Mouse (Mus musculus) heart, embryonic 12.5 days (tissue): ENCODE data around the gene Atp6v0a1. TPM values are rescaled to one million over a fixed set of nuclear protein-coding genes. Genes with fewer than 3 reads are reported as not detected.

ENCODE experiments used
- ATAC-seq: fragments of 200-750 bp; cut with Nextera tagmentation; 2 replicates; pipeline ENCODE4 v1.8.0; 2017; ENCODE audit warnings: moderate TSS enrichment, moderate library complexity; ENCODE audit not compliant: insufficient number of reproducible peaks, low FRiP score
- H3K27ac ChIP-seq: fragments of 300-500 bp; sonication (generic); 2 replicates; pipeline ENCODE4 v1.5.1; 2016; ENCODE audit warnings: mild to moderate bottlenecking, moderate library complexity; ENCODE audit not compliant: poor library complexity, severe bottlenecking
- H3K27me3 ChIP-seq: fragments of 300-500 bp; sonication (generic); replicated peaks from 2 replicates; pipeline ENCODE4 v1.6.1; 2016; ENCODE audit warnings: mild to moderate bottlenecking, moderate library complexity
- H3K36me3 ChIP-seq: fragments of 300-500 bp; sonication (generic); 2 replicates; pipeline ENCODE4 v1.6.1; 2016; ENCODE audit warnings: mild to moderate bottlenecking, moderate library complexity
- H3K4me1 ChIP-seq: fragments of 300-500 bp; sonication (generic); replicated peaks from 2 replicates; pipeline ENCODE4 v1.6.1; 2016; ENCODE audit warnings: mild to moderate bottlenecking
- H3K4me2 ChIP-seq: fragments of 300-500 bp; sonication (generic); 2 replicates; pipeline ENCODE4 v1.6.1; 2016; ENCODE audit warnings: mild to moderate bottlenecking, moderate library complexity
- H3K4me3 ChIP-seq: fragments of 300-500 bp; sonication (generic); 2 replicates; pipeline ENCODE4 v1.5.1; 2016; ENCODE audit warnings: mild to moderate bottlenecking
- H3K9ac ChIP-seq: fragments of 300-500 bp; sonication (generic); 2 replicates; pipeline ENCODE4 v1.6.1; 2016; ENCODE audit warnings: mild to moderate bottlenecking, moderate library complexity
- H3K9me3 ChIP-seq: fragments of 300-500 bp; sonication (generic); replicated peaks from 2 replicates; pipeline ENCODE4 v1.6.1; 2016; ENCODE audit warnings: mild to moderate bottlenecking, moderate library complexity
- WGBS: fragments of 180-500 bp; shearing (Covaris S2); methylation state at CpG from one replicate; pipeline ENCODE4 v1.1.7; 2016; 5-methylcytosine and 5-hydroxymethylcytosine counted together
- polyA plus RNA-seq: library from polyadenylated mRNA; unstranded; fragments of >200 nt; fragmentation: Nextera tagmentation; extraction: Ambion mirVana; gene quantifications from 2 replicates; pipeline ENCODE4 v1.2.1, GENCODE M21; 2016

Atp6v0a1 gene
- polyA plus RNA-seq, 1 experiment from 2014 or later, result 70.0 TPM

DNA sequence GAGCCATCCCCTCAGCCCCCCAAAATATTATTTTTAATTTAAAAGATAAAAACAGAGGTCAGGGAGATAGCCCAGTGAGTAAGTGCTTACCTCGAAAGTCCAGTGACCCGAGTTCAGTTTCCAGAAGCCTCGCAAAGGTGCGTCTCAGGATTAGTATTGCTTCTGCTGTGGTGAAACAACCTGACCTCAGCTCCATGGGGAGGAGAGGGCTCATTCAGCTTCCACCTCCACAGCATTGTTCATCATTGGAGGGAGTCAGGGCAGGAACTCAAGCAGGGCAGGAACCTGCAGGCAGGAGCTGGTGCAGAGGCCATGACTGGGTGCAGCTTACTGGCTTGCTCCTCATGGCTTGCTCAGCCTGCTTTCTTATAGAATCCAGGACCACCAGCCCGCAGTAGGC is 51.8 kb downstream of the Atp6v0a1 start:
- no peak for ATAC-seq
- Histone ChIP-seq H3K27ac (peak overlapping the region; percentile 99), H3K4me2 (no peak overlapping the region), H3K27me3 (no peaks in the 10 kb centered on the region), H3K36me3 (peaks cover 18% of the 10 kb centered on the region), H3K9me3 (no peaks in the 10 kb centered on the region), H3K9ac (peak overlapping the region; percentile 60; the same call in 1 of the 2 replicates), H3K4me1 (peaks cover 93% of the 10 kb centered on the region), H3K4me3 (no peak overlapping the region)
- 72% methylated on average over 5 of the region's 5 CpGs for WGBS

DNA sequence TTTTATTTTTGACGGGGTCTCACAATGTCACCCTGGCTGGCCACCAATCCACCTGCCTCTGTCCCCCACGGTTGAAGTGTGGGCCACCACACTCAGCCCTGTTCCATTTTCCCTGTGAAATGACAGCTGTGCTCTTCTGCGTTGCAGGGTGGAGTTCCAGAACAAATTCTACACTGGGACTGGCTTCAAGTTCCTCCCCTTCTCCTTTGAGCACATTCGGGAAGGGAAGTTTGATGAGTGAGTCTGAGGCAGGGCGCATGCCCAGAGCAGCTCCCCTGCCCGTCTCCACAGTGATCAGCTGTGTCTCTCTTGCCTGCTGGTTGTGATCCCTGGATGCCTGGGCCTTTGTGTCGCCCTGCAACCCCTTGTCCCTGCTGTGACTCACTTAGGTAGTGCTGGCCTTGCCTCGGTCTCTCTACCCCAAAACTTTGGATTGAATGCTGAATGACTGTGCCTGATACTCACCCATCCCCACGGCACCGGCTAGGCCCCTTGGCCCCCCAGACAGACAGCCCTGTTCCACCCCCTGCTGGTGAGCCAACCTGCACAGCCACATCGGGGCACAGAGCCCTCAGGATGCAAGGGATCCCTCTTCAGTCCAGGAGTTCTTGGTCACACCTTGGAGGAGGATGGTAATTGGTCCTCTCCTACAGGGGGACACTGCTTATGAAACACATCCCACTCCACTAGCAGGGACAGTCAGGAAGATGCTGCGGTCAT is 53.1 kb downstream of the Atp6v0a1 start:
- peaks cover 89% of the 10 kb centered on the region for H3K4me1 ChIP-seq

DNA sequence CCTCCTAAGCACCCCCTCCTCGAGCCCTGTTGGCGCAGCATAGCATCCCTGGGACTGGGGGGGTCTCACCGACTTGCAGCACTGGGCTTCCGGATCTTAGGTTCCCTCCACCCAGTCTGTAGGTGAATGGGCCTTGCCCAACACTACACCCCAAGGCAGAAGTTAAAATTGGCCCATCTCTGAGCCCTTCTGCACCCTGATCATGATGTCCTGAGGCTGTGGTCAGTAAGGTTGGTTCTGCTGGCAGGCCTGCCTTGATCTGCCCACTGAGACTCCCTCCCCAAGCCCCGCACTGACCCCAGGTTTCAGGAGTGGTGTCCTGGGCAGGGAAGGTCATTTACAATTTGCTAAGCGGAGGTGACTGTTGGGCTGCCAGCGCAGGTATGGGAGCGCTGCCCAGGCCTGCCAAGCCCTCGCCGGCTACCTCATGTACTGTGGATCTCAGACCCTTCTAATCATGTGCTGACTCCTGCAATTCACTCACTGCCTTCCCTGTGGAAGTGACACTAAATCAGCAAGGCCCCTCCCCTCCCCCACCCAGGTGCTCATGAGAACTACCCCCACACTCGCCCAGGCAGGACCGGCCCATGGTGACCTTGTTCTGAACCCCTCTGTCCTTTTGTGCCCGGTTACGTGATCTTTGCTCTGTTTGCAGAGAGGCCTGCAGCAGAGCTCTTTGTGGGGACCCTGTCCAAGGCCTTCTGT is 53.9 kb downstream of the Atp6v0a1 start:
- peak; percentile 6; the same call in 1 of the 2 replicates for ATAC-seq
- Histone ChIP-seq H3K27me3 (no peaks in the 10 kb centered on the region), H3K9ac (peak overlapping the region; percentile 72), H3K4me2 (peak overlapping the region; percentile 28), H3K4me1 (peaks cover 81% of the 10 kb centered on the region), H3K36me3 (peaks cover 18% of the 10 kb centered on the region), H3K9me3 (no peaks in the 10 kb centered on the region), H3K27ac (peak overlapping the region; percentile 99), H3K4me3 (no peak overlapping the region)
- WGBS, result 46% methylated on average over 14 of the region's 14 CpGs

More for the DNA sequence above, 53.1 kb downstream of the Atp6v0a1 start:
- no peak for ATAC-seq
- H3K27ac ChIP-seq, result peak overlapping the region; percentile 99
- no peaks in the 10 kb centered on the region for H3K9me3 ChIP-seq
- no peaks in the 10 kb centered on the region for H3K27me3 ChIP-seq
- peaks cover 18% of the 10 kb centered on the region for H3K36me3 ChIP-seq
- no peak overlapping the region for H3K4me3 ChIP-seq
- peak overlapping the region; percentile 72 for H3K9ac ChIP-seq
- H3K4me2 ChIP-seq, result peak overlapping the region; percentile 28; the same call in 1 of the 2 replicates
- 72% methylated on average over 12 of the region's 12 CpGs for WGBS

GRCm38 (mm10) chr11:101063676-101064327 is 54.5 kb downstream of the Atp6v0a1 start:
- H3K4me1 ChIP-seq, result peaks cover 74% of the 10 kb centered on the region
- peaks cover 18% of the 10 kb centered on the region for H3K36me3 ChIP-seq
- H3K9ac ChIP-seq, result peak overlapping the region; percentile 72
- H3K27me3 ChIP-seq, result no peaks in the 10 kb centered on the region
- H3K4me2 ChIP-seq, result peak overlapping the region; percentile 28
- no peak overlapping the region; the same call in 1 of the 2 replicates for H3K4me3 ChIP-seq
- WGBS, result 1% methylated on average over 12 of the region's 12 CpGs
- peak overlapping the region; percentile 99 for H3K27ac ChIP-seq
- peak; percentile 76 for ATAC-seq
- H3K9me3 ChIP-seq, result no peaks in the 10 kb centered on the region

DNA sequence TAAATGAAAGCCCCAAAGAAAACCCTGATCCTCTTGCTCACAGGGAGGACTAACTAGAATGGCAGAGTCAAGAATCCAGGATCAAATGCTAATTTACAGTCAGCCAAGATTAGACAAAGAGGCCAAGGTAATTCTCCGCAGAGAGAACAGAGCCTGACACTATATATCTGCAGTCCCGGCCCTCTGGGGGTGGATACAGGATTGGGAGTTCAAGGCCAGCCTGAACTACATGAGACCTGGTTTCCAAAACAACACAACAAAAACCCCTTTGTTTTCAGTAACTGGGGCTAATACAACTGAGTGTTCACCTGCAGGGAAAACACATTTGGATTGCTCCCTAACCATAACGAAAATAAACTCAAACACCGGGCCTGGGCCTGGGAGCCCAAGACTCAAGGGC is 55.2 kb downstream of the Atp6v0a1 start:
- Histone ChIP-seq H3K27me3 (no peaks in the 10 kb centered on the region), H3K4me1 (peaks cover 71% of the 10 kb centered on the region), H3K4me2 (peak overlapping the region; percentile 28), H3K4me3 (no peak overlapping the region), H3K9ac (peak overlapping the region; percentile 72), H3K36me3 (peaks cover 18% of the 10 kb centered on the region), H3K9me3 (no peaks in the 10 kb centered on the region), H3K27ac (peak overlapping the region; percentile 99)
- no peak for ATAC-seq
- WGBS, result 51% methylated on average over 4 of the region's 4 CpGs

DNA sequence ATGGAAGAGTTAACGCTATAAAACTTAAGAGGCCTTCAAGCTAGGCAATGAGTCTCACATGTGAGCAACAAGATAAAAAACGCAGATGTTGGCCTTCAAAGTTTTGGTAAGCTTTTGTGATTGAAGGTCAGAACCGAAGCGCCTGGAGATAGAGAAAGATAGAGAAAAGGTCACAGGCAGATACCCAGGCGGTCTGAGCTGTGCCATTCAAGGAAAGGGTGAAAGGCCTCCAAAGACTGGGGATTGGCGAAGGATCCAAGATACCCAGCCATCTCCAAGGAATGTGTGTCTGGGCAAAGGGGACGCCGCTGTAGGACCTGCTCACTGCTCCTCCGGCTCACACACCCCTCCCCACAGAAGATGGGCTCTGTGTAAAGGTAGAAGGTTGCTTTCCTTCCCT is 55.8 kb downstream of the Atp6v0a1 start:
- 75% methylated on average over 9 of the region's 9 CpGs for WGBS
- H3K4me1 ChIP-seq, result peaks cover 66% of the 10 kb centered on the region
- no peak overlapping the region for H3K4me3 ChIP-seq
- H3K27me3 ChIP-seq, result no peaks in the 10 kb centered on the region
- peak overlapping the region; percentile 99 for H3K27ac ChIP-seq
- no peaks in the 10 kb centered on the region for H3K9me3 ChIP-seq
- ATAC-seq, result no peak
- peaks cover 18% of the 10 kb centered on the region for H3K36me3 ChIP-seq
- no peak overlapping the region for H3K4me2 ChIP-seq
- peak overlapping the region; percentile 52; the same call in 1 of the 2 replicates for H3K9ac ChIP-seq

DNA sequence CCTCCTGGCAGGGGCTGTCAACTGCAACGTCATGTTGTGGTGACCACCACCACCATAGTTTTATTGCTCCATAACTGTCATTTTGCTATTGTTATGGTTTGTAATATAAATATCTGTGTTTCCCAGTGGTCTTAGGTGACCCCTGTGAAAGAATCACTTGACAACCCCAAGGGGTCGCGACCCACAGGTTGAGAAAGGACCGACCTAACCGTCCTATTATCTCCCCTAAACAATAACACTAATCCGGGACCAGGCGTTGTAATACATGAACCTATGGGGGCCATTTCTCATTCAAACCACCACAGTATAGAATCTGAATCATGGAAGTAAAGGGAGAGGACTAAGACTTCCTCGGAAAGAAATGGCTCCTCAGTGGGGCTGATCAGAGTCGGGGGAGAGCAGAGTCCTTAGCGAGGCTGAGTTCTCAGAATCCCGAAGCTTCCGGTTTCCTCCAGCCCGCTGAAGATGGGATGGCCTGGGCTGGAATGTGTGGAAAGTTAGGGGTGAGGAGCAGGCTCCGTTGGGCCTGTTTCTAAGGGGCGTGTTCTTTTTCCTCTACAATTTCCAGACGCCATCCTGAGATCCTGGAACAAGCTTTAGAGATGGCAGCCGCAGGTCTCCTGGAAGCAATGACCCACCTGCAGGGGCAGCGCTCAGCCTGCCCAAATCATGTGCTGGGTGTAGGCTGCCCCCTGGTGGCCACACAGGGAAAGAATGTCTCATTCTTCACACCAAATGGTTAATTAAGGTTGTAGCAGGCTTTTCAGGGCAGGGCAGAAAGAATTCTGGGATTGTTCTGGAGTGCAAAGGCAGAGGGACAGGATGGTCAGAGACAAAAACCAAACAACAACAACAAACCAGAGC is 57.5 kb downstream of the Atp6v0a1 start:
- peaks cover 58% of the 10 kb centered on the region for H3K4me1 ChIP-seq
- peak overlapping the region; percentile 30 for H3K4me3 ChIP-seq
- peaks cover 11% of the 10 kb centered on the region; the same call in 1 of the 2 replicates for H3K36me3 ChIP-seq
- peaks cover 11% of the 10 kb centered on the region; the same call in 1 of the 2 replicates for H3K27me3 ChIP-seq
- H3K9me3 ChIP-seq, result no peaks in the 10 kb centered on the region
- 22% methylated on average over 18 of the region's 18 CpGs for WGBS
- H3K27ac ChIP-seq, result no peak overlapping the region
- H3K4me2 ChIP-seq, result peak overlapping the region; percentile 66
- peak overlapping the region; percentile 39; the same call in 1 of the 2 replicates for H3K9ac ChIP-seq
- ATAC-seq, result no peak

GRCm38 (mm10) chr11:101069391-101070188 is 60.3 kb downstream of the Atp6v0a1 start, which contains the start of gene Naglu:
TSS of gene Naglu (plus strand) at chr11:101070012.
- WGBS, result 2% methylated on average over 35 of the region's 35 CpGs
- H3K9me3 ChIP-seq, result no peaks in the 10 kb centered on the region
- H3K36me3 ChIP-seq, result 0 out of 2 replicates have a peak, but pooled peaks cover 3% of the 10 kb centered on the region
- peaks cover 29% of the 10 kb centered on the region for H3K4me1 ChIP-seq
- peak within 1 kb of the TSS; percentile 97 for H3K4me2 ChIP-seq
- H3K9ac ChIP-seq, result peak within 1 kb of the TSS; percentile 83
- H3K27me3 ChIP-seq, result peaks cover 20% of the 10 kb centered on the region; the same call in 1 of the 2 replicates
- peak; percentile 91 for ATAC-seq
- H3K4me3 ChIP-seq, result peak within 1 kb of the TSS; percentile 81
- no peak within 1 kb of the TSS for H3K27ac ChIP-seq

GRCm38 (mm10) chr11:101070189-101070527 is 60.9 kb downstream of the Atp6v0a1 start:
- under 1% methylated on average over 36 of the region's 36 CpGs for WGBS
- peak; percentile 40 for ATAC-seq
- peak overlapping the region; percentile 97 for H3K4me2 ChIP-seq
- peak overlapping the region; percentile 83 for H3K9ac ChIP-seq
- no peak overlapping the region for H3K27ac ChIP-seq
- 0 out of 2 replicates have a peak, but pooled peaks cover 3% of the 10 kb centered on the region for H3K36me3 ChIP-seq
- H3K9me3 ChIP-seq, result no peaks in the 10 kb centered on the region
- peaks cover 20% of the 10 kb centered on the region; the same call in 1 of the 2 replicates for H3K27me3 ChIP-seq
- peaks cover 25% of the 10 kb centered on the region for H3K4me1 ChIP-seq
- H3K4me3 ChIP-seq, result peak overlapping the region; percentile 81
